Mouse (Mus musculus) kidney, embryonic 14.5 days (tissue): ENCODE results near the gene Itgb5. TPM values are rescaled to one million over a fixed set of nuclear protein-coding genes. Genes with fewer than 3 reads are reported as not detected.

ENCODE experiments used
- ATAC-seq: fragments of 200-750 bp; cut with Nextera tagmentation; 2 replicates; pipeline ENCODE4 v1.8.0; 2017; ENCODE audit warnings: moderate number of reproducible peaks, mild to moderate bottlenecking, moderate TSS enrichment, moderate library complexity; ENCODE audit not compliant: low FRiP score, low TSS enrichment
- H3K27ac ChIP-seq: fragments of 300-500 bp; sonication (generic); 2 replicates; pipeline ENCODE4 v1.5.1; 2014; ENCODE audit warnings: low read depth, mild to moderate bottlenecking, low read length, moderate library complexity, mixed read lengths
- H3K27me3 ChIP-seq: fragments of 300-500 bp; sonication (generic); 2 replicates; pipeline ENCODE4 v1.6.1; 2014; ENCODE audit warnings: mild to moderate bottlenecking, low read length; ENCODE audit not compliant: control insufficient read depth, insufficient read depth
- H3K36me3 ChIP-seq: fragments of 300-500 bp; sonication (generic); 2 replicates; pipeline ENCODE4 v1.6.1; 2014; ENCODE audit warnings: low read length, mixed read lengths; ENCODE audit not compliant: control insufficient read depth, insufficient read depth
- H3K4me1 ChIP-seq: fragments of 300-500 bp; sonication (generic); 2 replicates; pipeline ENCODE4 v1.6.1; 2014; ENCODE audit warnings: low read length, mixed read lengths; ENCODE audit not compliant: control insufficient read depth, insufficient read depth
- H3K4me2 ChIP-seq: fragments of 300-500 bp; sonication (generic); replicated peaks from 2 replicates; pipeline ENCODE4 v1.6.1; 2014; ENCODE audit warnings: low read depth, mild to moderate bottlenecking, low read length
- H3K4me3 ChIP-seq: fragments of 300-500 bp; sonication (generic); 2 replicates; pipeline ENCODE4 v1.5.1; 2014; ENCODE audit warnings: mild to moderate bottlenecking, low read length
- H3K9ac ChIP-seq: fragments of 300-500 bp; sonication (generic); 2 replicates; pipeline ENCODE4 v1.6.1; 2014; ENCODE audit warnings: low read depth, mild to moderate bottlenecking, low read length, moderate library complexity
- H3K9me3 ChIP-seq: fragments of 300-500 bp; sonication (generic); 2 replicates; pipeline ENCODE4 v1.6.1; 2016; ENCODE audit warnings: low read length; ENCODE audit not compliant: control insufficient read depth
- WGBS: fragments of 180-500 bp; shearing (Covaris S2); extraction: QIAGEN DNeasy Blood & Tissue Kit; methylation state at CpG from one replicate; pipeline ENCODE4 v1.1.7; 2014; 5-methylcytosine and 5-hydroxymethylcytosine counted together
- polyA plus RNA-seq: library from polyadenylated mRNA; unstranded; fragments of >200 nt; fragmentation: Nextera tagmentation; extraction: Ambion mirVana; gene quantifications from 2 replicates; pipeline ENCODE4 v1.2.1, GENCODE M21; 2014

The Itgb5 gene
- polyA plus RNA-seq, 1 experiment from 2014 or later, result 49.7 TPM

- Histone ChIP-seq H3K27me3 (no peaks in the 10 kb centered on the region), H3K4me3 (no peak overlapping the region), H3K4me2 (no peak overlapping the region), H3K9ac (no peak overlapping the region), H3K36me3 (no peaks in the 10 kb centered on the region; the same call in 1 of the 2 replicates), H3K9me3 (no peaks in the 10 kb centered on the region), H3K27ac (peak overlapping the region; percentile 63; the same call in 1 of the 2 replicates), H3K4me1 (peaks cover 56% of the 10 kb centered on the region)
- WGBS, result 33% methylated on average over 11 of the region's 11 CpGs
- ATAC-seq, result peak; percentile 30
Measured at GRCm38 (mm10) chr16:33941271-33941781, 111.9 kb downstream of the Itgb5 start.

- Histone ChIP-seq H3K36me3 (no peaks in the 10 kb centered on the region; the same call in 1 of the 2 replicates), H3K9ac (no peak overlapping the region), H3K9me3 (no peaks in the 10 kb centered on the region), H3K4me1 (peaks cover 56% of the 10 kb centered on the region), H3K4me3 (no peak overlapping the region), H3K27ac (no peak overlapping the region; the same call in 1 of the 2 replicates), H3K4me2 (no peak overlapping the region), H3K27me3 (no peaks in the 10 kb centered on the region)
- ATAC-seq, result peak; percentile 30; the same call in 1 of the 2 replicates
- 41% methylated on average over 11 of the region's 11 CpGs for WGBS
Measured at GRCm38 (mm10) chr16:33942341-33942740, 112.9 kb downstream of the Itgb5 start.

- H3K36me3 ChIP-seq, result peaks cover 2% of the 10 kb centered on the region; the same call in 1 of the 2 replicates
- 97% methylated on average over 6 of the region's 6 CpGs for WGBS
- peaks cover 52% of the 10 kb centered on the region for H3K4me1 ChIP-seq
- H3K27ac ChIP-seq, result no peak overlapping the region
- H3K9ac ChIP-seq, result no peak overlapping the region
- no peaks in the 10 kb centered on the region for H3K27me3 ChIP-seq
- no peaks in the 10 kb centered on the region for H3K9me3 ChIP-seq
- no peak overlapping the region for H3K4me2 ChIP-seq
- ATAC-seq, result no peak
- H3K4me3 ChIP-seq, result no peak overlapping the region
Measured at GRCm38 (mm10) chr16:33943388-33943787, 113.9 kb downstream of the Itgb5 start.

- Histone ChIP-seq H3K27me3 (no peaks in the 10 kb centered on the region), H3K9ac (no peak overlapping the region), H3K4me2 (no peak overlapping the region), H3K4me1 (peaks cover 45% of the 10 kb centered on the region), H3K4me3 (no peak overlapping the region), H3K9me3 (no peaks in the 10 kb centered on the region), H3K36me3 (peaks cover 8% of the 10 kb centered on the region; the same call in 1 of the 2 replicates), H3K27ac (no peak overlapping the region)
- 88% methylated on average over 4 of the region's 4 CpGs for WGBS
- no peak for ATAC-seq
Measured at GRCm38 (mm10) chr16:33944126-33944525, 114.7 kb downstream of the Itgb5 start.

GRCm38 (mm10) chr16:33944772-33945171 is 115.3 kb downstream of the Itgb5 start:
- Histone ChIP-seq H3K9ac (no peak overlapping the region), H3K4me3 (no peak overlapping the region), H3K9me3 (no peaks in the 10 kb centered on the region), H3K27me3 (no peaks in the 10 kb centered on the region), H3K36me3 (peaks cover 8% of the 10 kb centered on the region; the same call in 1 of the 2 replicates), H3K4me1 (peaks cover 38% of the 10 kb centered on the region), H3K27ac (no peak overlapping the region), H3K4me2 (no peak overlapping the region)
- ATAC-seq, result no peak
- 32% methylated on average over 6 of the region's 6 CpGs for WGBS

GRCm38 (mm10) chr16:33946021-33946420 is 116.6 kb downstream of the Itgb5 start:
- Histone ChIP-seq H3K36me3 (peaks cover 8% of the 10 kb centered on the region; the same call in 1 of the 2 replicates), H3K9me3 (no peaks in the 10 kb centered on the region), H3K9ac (no peak overlapping the region), H3K27me3 (no peaks in the 10 kb centered on the region), H3K4me3 (no peak overlapping the region), H3K4me1 (peaks cover 26% of the 10 kb centered on the region), H3K27ac (no peak overlapping the region), H3K4me2 (no peak overlapping the region)
- 24% methylated on average over 7 of the region's 7 CpGs for WGBS
- ATAC-seq, result no peak

GRCm38 (mm10) chr16:33947664-33948571 is 118.5 kb downstream of the Itgb5 start:
- H3K27ac ChIP-seq, result no peak overlapping the region
- peaks cover 11% of the 10 kb centered on the region; the same call in 1 of the 2 replicates for H3K36me3 ChIP-seq
- H3K27me3 ChIP-seq, result no peaks in the 10 kb centered on the region
- H3K4me1 ChIP-seq, result peaks cover 7% of the 10 kb centered on the region
- no peak overlapping the region for H3K4me2 ChIP-seq
- WGBS, result 93% methylated on average over 17 of the region's 17 CpGs
- H3K4me3 ChIP-seq, result no peak overlapping the region
- H3K9ac ChIP-seq, result no peak overlapping the region
- no peak for ATAC-seq
- H3K9me3 ChIP-seq, result no peaks in the 10 kb centered on the region

- ATAC-seq, result 0 out of 2 replicates have a peak, but pooled peaks have one; percentile 3
- Histone ChIP-seq H3K4me2 (no peak overlapping the region), H3K36me3 (peaks cover 34% of the 10 kb centered on the region), H3K27me3 (no peaks in the 10 kb centered on the region), H3K4me3 (no peak overlapping the region), H3K4me1 (no peaks in the 10 kb centered on the region), H3K9ac (no peak overlapping the region), H3K9me3 (no peaks in the 10 kb centered on the region), H3K27ac (no peak overlapping the region)
- WGBS, result 81% methylated on average over 6 of the region's 6 CpGs
Measured at GRCm38 (mm10) chr16:33950386-33950785, 120.9 kb downstream of the Itgb5 start.

GRCm38 (mm10) chr16:33950830-33951229 is 121.4 kb downstream of the Itgb5 start:
- 21% methylated on average over 4 of the region's 4 CpGs for WGBS
- Histone ChIP-seq H3K36me3 (peaks cover 39% of the 10 kb centered on the region), H3K27me3 (no peaks in the 10 kb centered on the region), H3K4me2 (no peak overlapping the region), H3K4me1 (no peaks in the 10 kb centered on the region), H3K9ac (no peak overlapping the region), H3K4me3 (no peak overlapping the region), H3K9me3 (no peaks in the 10 kb centered on the region), H3K27ac (no peak overlapping the region)
- ATAC-seq, result peak; percentile 62
